ENCODE assay signal across 10 mouse cellular contexts in the genomic region with DNA sequence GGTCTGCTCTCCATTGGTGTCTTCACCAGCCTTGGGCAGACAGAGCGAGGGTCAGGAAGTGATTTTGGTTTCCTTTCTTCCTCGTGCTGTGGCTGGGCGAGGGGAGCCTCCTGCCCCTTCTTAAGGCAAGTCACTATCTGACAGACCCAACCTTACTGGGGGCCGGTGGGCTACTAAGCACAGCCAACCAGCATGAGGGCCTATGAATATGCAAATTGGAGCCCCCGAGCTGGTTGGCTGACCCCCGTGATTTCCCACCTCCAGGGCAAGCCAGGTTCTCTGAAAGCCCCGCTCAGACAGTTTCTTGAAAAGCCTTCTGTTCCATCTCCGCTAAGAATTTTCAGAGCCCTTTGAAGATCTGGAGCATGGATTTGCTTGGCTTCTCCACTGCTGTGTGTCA. TPM values are rescaled to one million over a fixed set of nuclear protein-coding genes. Genes with fewer than 3 reads are reported as not detected.
A peak's percentile ranks its signal among the peaks of the same experiment; 100 is the strongest.
DNase-seq lines count a peak whose midpoint lies in the region; ATAC-seq and TF ChIP-seq lines count a peak whose summit lies in the region.
"Had no signal": no experiment of that assay in that cellular context is flagged by ENCODE, and none has a peak within 500 bp of the region (broad histone marks: within the 10 kb centered on the region; RNA-seq: fewer than 3 reads in every experiment).

No protein-coding gene starts in this region.

- H3K4me3 ChIP-seq in kidney, postnatal 0 days (replicated peaks; ENCODE audit: low read depth, low read length) = no peak overlapping the region
- H3K4me3 ChIP-seq in midbrain, embryonic 12.5 days = no peak overlapping the region
- H3K4me3 ChIP-seq: left cerebral cortex, adult 2 months had no signal

- H3K4me2 ChIP-seq in kidney, postnatal 0 days (ENCODE audit: low read length) = peak overlapping the region; percentile 43
- H3K4me2 ChIP-seq in midbrain, embryonic 12.5 days (replicated peaks) = peak overlapping the region; percentile 13; the same call in 1 of the 2 replicates

- H3K4me1 ChIP-seq in kidney, postnatal 0 days (replicated peaks; ENCODE audit: insufficient read depth, low read length) = peaks cover 13% of the 10 kb centered on the region
- peaks cover 23% of the 10 kb centered on the region for H3K4me1 ChIP-seq in midbrain, embryonic 12.5 days

- no peaks in the 10 kb centered on the region for H3K9me3 ChIP-seq in kidney, postnatal 0 days (replicated peaks; ENCODE audit: low read length)
- no peaks in the 10 kb centered on the region for H3K9me3 ChIP-seq in midbrain, embryonic 12.5 days

- peak overlapping the region; percentile 44; the same call in 1 of the 2 replicates for H3K9ac ChIP-seq in kidney, postnatal 0 days (ENCODE audit: low read depth, low read length)
- no peak overlapping the region for H3K9ac ChIP-seq in midbrain, embryonic 12.5 days (replicated peaks)

- no peaks in the 10 kb centered on the region for H3K36me3 ChIP-seq in kidney, postnatal 0 days (ENCODE audit: insufficient read depth, low read length)
- no peaks in the 10 kb centered on the region for H3K36me3 ChIP-seq in midbrain, embryonic 12.5 days

- DNase-seq in kidney, postnatal 0 days (ENCODE audit: low spot score) = no peak
- DNase-seq in kidney, postnatal 25 days = no peak
- peak; percentile 72 for DNase-seq in embryo, embryonic 10.5 days (ENCODE audit: low spot score)
- no peak for DNase-seq in cerebellum, adult 11 months
- no peak for DNase-seq in spleen, postnatal 36 days (ENCODE audit: low spot score in 2 of 2)
- DNase-seq: cerebellum, adult 2 months had no signal

- no peak for ATAC-seq in kidney, postnatal 0 days (replicated peaks; ENCODE audit: low FRiP score, low read depth)
- ATAC-seq in granulocyte monocyte progenitor cell, adult 5-6 weeks (replicated peaks; ENCODE audit: poor library complexity, severe bottlenecking) = peak; percentile 39
- no peak for ATAC-seq in midbrain, embryonic 12.5 days (ENCODE audit: low FRiP score, low read depth)

- no peak for TF ChIP-seq CTCF in kidney, postnatal 0 days (IDR thresholded peaks at IDR 0.05; ENCODE audit: low read depth)

- WGBS in kidney, postnatal 0 days = 9% methylated on average over 8 of the region's 8 CpGs
- 5% methylated on average over 8 of the region's 8 CpGs for WGBS in midbrain, embryonic 12.5 days

- H3K27me3 ChIP-seq in kidney, postnatal 0 days (ENCODE audit: insufficient read depth, low read length) = no peaks in the 10 kb centered on the region
- H3K27me3 ChIP-seq in midbrain, embryonic 12.5 days = no peaks in the 10 kb centered on the region

- H3K27ac ChIP-seq in kidney, postnatal 0 days = no peak overlapping the region
- no peak overlapping the region for H3K27ac ChIP-seq in midbrain, embryonic 12.5 days (replicated peaks)
- H3K27ac ChIP-seq: left cerebral cortex, adult 2 months had no signal

RNA-seq across cellular contexts. Expression of gene Prox2, which starts 4.3 kb away (rescaled TPM):
- polyA plus RNA-seq in kidney, postnatal 0 days (2015; fragmentation: Nextera tagmentation; extraction: Ambion mirVana) = 3.0 and 3.3 TPM in 2 replicates
- 0.90 and 2.9 TPM in 2 replicates for total RNA-seq in granulocyte monocyte progenitor cell, adult 5-6 weeks (2014; fragmentation: Nextera tagmentation)
- 1.1 and 1.5 TPM in 2 replicates for total RNA-seq in granulocyte monocyte progenitor cell, adult 5-6 weeks (2017)
- 2.5 and 3.7 TPM in 2 replicates for polyA plus RNA-seq in midbrain, embryonic 12.5 days (2016; fragmentation: Nextera tagmentation; extraction: Ambion mirVana)

RNA-seq across cellular contexts. Expression of gene Dlst, which starts 4.3 kb away (rescaled TPM):
- polyA plus RNA-seq in kidney, postnatal 0 days (2015; fragmentation: Nextera tagmentation; extraction: Ambion mirVana) = 123 and 131 TPM in 2 replicates
- 106 and 140 TPM in 2 replicates for total RNA-seq in granulocyte monocyte progenitor cell, adult 5-6 weeks (2014; fragmentation: Nextera tagmentation)
- total RNA-seq in granulocyte monocyte progenitor cell, adult 5-6 weeks (2017) = 167 and 195 TPM in 2 replicates
- polyA plus RNA-seq in midbrain, embryonic 12.5 days (2016; fragmentation: Nextera tagmentation; extraction: Ambion mirVana) = 101 and 107 TPM in 2 replicates

RNA-seq across cellular contexts. Expression of gene Rps6kl1, which starts 44.8 kb away (rescaled TPM):
- polyA plus RNA-seq in kidney, postnatal 0 days (2015; fragmentation: Nextera tagmentation; extraction: Ambion mirVana) = 0.87 and 1.1 TPM in 2 replicates
- total RNA-seq in granulocyte monocyte progenitor cell, adult 5-6 weeks (2014; fragmentation: Nextera tagmentation) = not detected in 2 replicates
- not detected in 2 replicates for total RNA-seq in granulocyte monocyte progenitor cell, adult 5-6 weeks (2017)
- polyA plus RNA-seq in midbrain, embryonic 12.5 days (2016; fragmentation: Nextera tagmentation; extraction: Ambion mirVana) = 5.4 and 6.1 TPM in 2 replicates
- total RNA-seq: neutrophil, adult 5-6 weeks had no signal
